Mouse (Mus musculus): Measurements from ENCODE around the gene Cfap161.
A peak's percentile ranks its signal among the peaks of the same experiment; 100 is the strongest.

The Cfap161 gene

GRCm38 (mm10) chr7:83738623-83739462, 55.8 kb downstream of the Cfap161 start:
- DNase-seq: peak; percentile 7 to 22

GRCm38 (mm10) chr7:83737914-83738490, 56.7 kb downstream of the Cfap161 start:
- DNase-seq: no peak

GRCm38 (mm10) chr7:83736341-83737115, 58.2 kb downstream of the Cfap161 start:
- DNase-seq: peak; percentile 5 to 10

GRCm38 (mm10) chr7:83735108-83735781, 59.4 kb downstream of the Cfap161 start:
- peak; percentile 93 to 94 for DNase-seq

GRCm38 (mm10) chr7:83734671-83735082, 60.0 kb downstream of the Cfap161 start:
- peak; percentile 62 to 65 for DNase-seq

- peak; percentile 39 to 59 for DNase-seq
Observed at GRCm38 (mm10) chr7:83734246-83734645, 60.4 kb downstream of the Cfap161 start.

GRCm38 (mm10) chr7:83732781-83733180, 61.9 kb downstream of the Cfap161 start:
- DNase-seq: no peak

- peak; percentile 91 to 92 for DNase-seq
Observed at GRCm38 (mm10) chr7:83731961-83732666, 62.6 kb downstream of the Cfap161 start.

- DNase-seq: peak; percentile 34
Observed at GRCm38 (mm10) chr7:83731297-83731696, 63.4 kb downstream of the Cfap161 start.

- peak in 1 of 2 experiments; percentile 5 for DNase-seq
Observed at GRCm38 (mm10) chr7:83726936-83727632, 67.6 kb downstream of the Cfap161 start.

- peak in 1 of 2 experiments; percentile 19 for DNase-seq
Observed at GRCm38 (mm10) chr7:83725801-83726200, 68.9 kb downstream of the Cfap161 start.

- no peak for DNase-seq
Observed at GRCm38 (mm10) chr7:83724541-83724940, 70.1 kb downstream of the Cfap161 start.
